Mouse (Mus musculus): ENCODE measurements around the gene Tnrc6b. TPM values are rescaled to one million over a fixed set of nuclear protein-coding genes. Genes with fewer than 3 reads are reported as not detected.
A peak's percentile ranks its signal among the peaks of the same experiment; 100 is the strongest.
"Not testable (repeated sequence)": the region's sequence is repeated elsewhere in the genome, so short reads cannot be mapped to it uniquely, and the experiment has no call there.

The Tnrc6b gene
- polyA plus RNA-seq, 1 experiment from 2014 or later = 6.5 TPM

- whole genome bisulfite sequencing = 71% methylated on average over 3 of the region's 3 CpGs
- H3K27me3 ChIP-seq (replicated peaks; ENCODE audit: control insufficient read depth, insufficient read depth, low read length) = no peaks in the 10 kb centered on the region
- H3K4me3 ChIP-seq (ENCODE audit: low read depth, low read length) = no peak overlapping the region
- no peak overlapping the region for H3K9ac ChIP-seq (ENCODE audit: low read depth, low read length)
- no peaks in the 10 kb centered on the region for H3K4me1 ChIP-seq (replicated peaks; ENCODE audit: control insufficient read depth, insufficient read depth, low read length)
- H3K27ac ChIP-seq (ENCODE audit: low read depth, low read length) = no peak overlapping the region
- no peaks in the 10 kb centered on the region for H3K9me3 ChIP-seq (ENCODE audit: control insufficient read depth)
- no peak for ATAC-seq
- H3K36me3 ChIP-seq (ENCODE audit: control insufficient read depth, insufficient read depth) = no peaks in the 10 kb centered on the region
- no peak for TF ChIP-seq CTCF (IDR thresholded peaks at IDR 0.05; ENCODE audit: low read depth)
- no peak overlapping the region for H3K4me2 ChIP-seq (replicated peaks; ENCODE audit: low read depth)
These were observed 20.4 kb downstream of the Tnrc6b start for GRCm38 (mm10) chr15:80731511-80731910.

- Histone ChIP-seq H3K4me1 (replicated peaks; ENCODE audit: control insufficient read depth, insufficient read depth, low read length) (no peaks in the 10 kb centered on the region), H3K27me3 (replicated peaks; ENCODE audit: control insufficient read depth, insufficient read depth, low read length) (no peaks in the 10 kb centered on the region), H3K9me3 (ENCODE audit: control insufficient read depth) (no peaks in the 10 kb centered on the region), H3K27ac (ENCODE audit: low read depth, low read length) (no peak overlapping the region), H3K36me3 (ENCODE audit: control insufficient read depth, insufficient read depth) (no peaks in the 10 kb centered on the region), H3K9ac (ENCODE audit: low read depth, low read length) (no peak overlapping the region), H3K4me3 (ENCODE audit: low read depth, low read length) (no peak overlapping the region), H3K4me2 (replicated peaks; ENCODE audit: low read depth) (no peak overlapping the region)
- 36% methylated on average over 4 of the region's 4 CpGs for WGBS
- no peak for TF ChIP-seq CTCF (IDR thresholded peaks at IDR 0.05; ENCODE audit: low read depth)
- no peak for ATAC-seq
These were observed 21.3 kb downstream of the Tnrc6b start for GRCm38 (mm10) chr15:80732266-80733030.

- Histone ChIP-seq H3K36me3 (ENCODE audit: control insufficient read depth, insufficient read depth) (no peaks in the 10 kb centered on the region), H3K9ac (ENCODE audit: low read depth, low read length) (no peak overlapping the region), H3K4me1 (replicated peaks; ENCODE audit: control insufficient read depth, insufficient read depth, low read length) (no peaks in the 10 kb centered on the region), H3K4me2 (replicated peaks; ENCODE audit: low read depth) (no peak overlapping the region), H3K9me3 (ENCODE audit: control insufficient read depth) (no peaks in the 10 kb centered on the region), H3K4me3 (ENCODE audit: low read depth, low read length) (no peak overlapping the region), H3K27ac (ENCODE audit: low read depth, low read length) (no peak overlapping the region), H3K27me3 (replicated peaks; ENCODE audit: control insufficient read depth, insufficient read depth, low read length) (no peaks in the 10 kb centered on the region)
- no peak for TF ChIP-seq CTCF (IDR thresholded peaks at IDR 0.05; ENCODE audit: low read depth)
- no peak for ATAC-seq
- WGBS = 74% methylated on average over 3 of the region's 3 CpGs
These were observed 24.2 kb downstream of the Tnrc6b start for GRCm38 (mm10) chr15:80735300-80735699.

GRCm38 (mm10) chr15:80735708-80736107 is 24.6 kb downstream of the Tnrc6b start:
- H3K4me1 ChIP-seq (replicated peaks; ENCODE audit: control insufficient read depth, insufficient read depth, low read length); H3K36me3 ChIP-seq (ENCODE audit: control insufficient read depth, insufficient read depth); H3K9ac ChIP-seq (ENCODE audit: low read depth, low read length); H3K9me3 ChIP-seq (ENCODE audit: control insufficient read depth); H3K4me2 ChIP-seq (replicated peaks; ENCODE audit: low read depth); ATAC-seq; H3K27ac ChIP-seq (ENCODE audit: low read depth, low read length); H3K4me3 ChIP-seq (ENCODE audit: low read depth, low read length); H3K27me3 ChIP-seq (replicated peaks; ENCODE audit: control insufficient read depth, insufficient read depth, low read length): not testable (repeated sequence)
- 86% methylated on average over 3 of the region's 4 CpGs for WGBS

GRCm38 (mm10) chr15:80736553-80736952 is 25.4 kb downstream of the Tnrc6b start:
- Histone ChIP-seq H3K9me3 (ENCODE audit: control insufficient read depth) (no peaks in the 10 kb centered on the region), H3K36me3 (ENCODE audit: control insufficient read depth, insufficient read depth) (no peaks in the 10 kb centered on the region), H3K27ac (ENCODE audit: low read depth, low read length) (no peak overlapping the region), H3K9ac (ENCODE audit: low read depth, low read length) (no peak overlapping the region), H3K4me2 (replicated peaks; ENCODE audit: low read depth) (no peak overlapping the region), H3K4me1 (replicated peaks; ENCODE audit: control insufficient read depth, insufficient read depth, low read length) (no peaks in the 10 kb centered on the region), H3K4me3 (ENCODE audit: low read depth, low read length) (no peak overlapping the region), H3K27me3 (replicated peaks; ENCODE audit: control insufficient read depth, insufficient read depth, low read length) (no peaks in the 10 kb centered on the region)
- no peak for ATAC-seq
- peak; percentile 46 for TF ChIP-seq CTCF (IDR thresholded peaks at IDR 0.05; ENCODE audit: low read depth)
- 55% methylated on average over 1 of the region's 1 CpGs for WGBS

GRCm38 (mm10) chr15:80738244-80738643 is 27.1 kb downstream of the Tnrc6b start:
- H3K9me3 ChIP-seq (ENCODE audit: control insufficient read depth) = no peaks in the 10 kb centered on the region
- H3K4me3 ChIP-seq (ENCODE audit: low read depth, low read length) = no peak overlapping the region
- no peak for TF ChIP-seq CTCF (IDR thresholded peaks at IDR 0.05; ENCODE audit: low read depth)
- H3K4me1 ChIP-seq (replicated peaks; ENCODE audit: control insufficient read depth, insufficient read depth, low read length) = no peaks in the 10 kb centered on the region
- H3K27me3 ChIP-seq (replicated peaks; ENCODE audit: control insufficient read depth, insufficient read depth, low read length) = no peaks in the 10 kb centered on the region
- 97% methylated on average over 2 of the region's 2 CpGs for WGBS
- H3K27ac ChIP-seq (ENCODE audit: low read depth, low read length) = no peak overlapping the region
- H3K9ac ChIP-seq (ENCODE audit: low read depth, low read length) = no peak overlapping the region
- H3K4me2 ChIP-seq (replicated peaks; ENCODE audit: low read depth) = no peak overlapping the region
- no peak for ATAC-seq
- H3K36me3 ChIP-seq (ENCODE audit: control insufficient read depth, insufficient read depth) = no peaks in the 10 kb centered on the region

Data from intestine, postnatal 0 days (tissue).